Mouse (Mus musculus): ENCODE results near the gene Tcp10a. TPM values are rescaled to one million over a fixed set of nuclear protein-coding genes. Genes with fewer than 3 reads are reported as not detected.
"Not testable (repeated sequence)": the region's sequence is repeated elsewhere in the genome, so short reads cannot be mapped to it uniquely, and the experiment has no call there.

The Tcp10a gene
- polyA plus RNA-seq (2021) = 0.03 TPM

GRCm38 (mm10) chr17:7324346-7324745 lies at the start of gene Tcp10a:
Tcp10a (plus strand) TSS chr17:7324646.
- H3K27me3 ChIP-seq; CTCF ChIA-PET; DNase-seq (ENCODE audit: low read depth, low spot score); POLR2A ChIA-PET; ATAC-seq; in situ Hi-C loops (cut with MboI; ENCODE audit: low pct_unique_long_range_greater_than_20kb): not testable (repeated sequence)

- in situ Hi-C loops (cut with MboI; ENCODE audit: low pct_unique_long_range_greater_than_20kb) = no loop called here
- POLR2A ChIA-PET = no interaction called here
- no peak for TF ChIP-seq CTCF (IDR thresholded peaks at IDR 0.05)
- DNase-seq (ENCODE audit: low read depth, low spot score) (no peak), ATAC-seq (no peak)
- no peaks in the 10 kb centered on the region for H3K27me3 ChIP-seq
- CTCF ChIA-PET = no interaction called here
Observed at GRCm38 (mm10) chr17:7278702-7279242, 45.7 kb upstream of the Tcp10a start.

DNA sequence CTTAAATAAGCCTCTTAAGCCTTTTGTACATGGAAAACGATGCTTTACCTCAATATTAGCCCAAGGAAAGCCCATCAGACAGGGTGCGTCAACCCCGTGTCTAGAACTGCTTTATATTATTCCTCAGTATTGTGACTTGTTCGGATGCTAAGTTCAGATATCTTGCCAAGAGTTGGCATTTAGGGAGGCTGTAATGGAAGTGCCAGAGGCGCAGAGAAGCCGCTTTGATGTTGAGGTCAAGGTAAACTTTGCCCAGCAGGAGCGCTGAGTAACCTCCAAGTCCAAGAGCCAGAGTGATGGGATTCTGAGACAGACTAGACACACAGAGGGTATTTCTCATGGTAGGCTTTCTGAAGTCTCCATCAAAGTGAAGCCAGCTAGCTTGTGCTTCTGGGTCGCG lies 45.2 kb upstream of the Tcp10a start:
- no peak for ATAC-seq
- DNase-seq (ENCODE audit: low read depth, low spot score) = no peak
- POLR2A ChIA-PET = no interaction called here
- CTCF ChIA-PET = no interaction called here
- TF ChIP-seq CTCF (IDR thresholded peaks at IDR 0.05) = no peak
- H3K27me3 ChIP-seq = no peaks in the 10 kb centered on the region
- in situ Hi-C loops (cut with MboI; ENCODE audit: low pct_unique_long_range_greater_than_20kb) = no loop called here

GRCm38 (mm10) chr17:7284297-7284910 lies 40.0 kb upstream of the Tcp10a start:
- in situ Hi-C loops (cut with MboI; ENCODE audit: low pct_unique_long_range_greater_than_20kb) = no loop called here
- no peak for TF ChIP-seq CTCF (IDR thresholded peaks at IDR 0.05)
- ATAC-seq = peak; percentile 21
- POLR2A ChIA-PET = no interaction called here
- CTCF ChIA-PET = no interaction called here
- H3K27me3 ChIP-seq = no peaks in the 10 kb centered on the region
- no peak for DNase-seq (ENCODE audit: low read depth, low spot score)

- DNase-seq (ENCODE audit: low read depth, low spot score) (no peak), ATAC-seq (no peak)
- in situ Hi-C loops (cut with MboI; ENCODE audit: low pct_unique_long_range_greater_than_20kb) = no loop called here
- no peaks in the 10 kb centered on the region for H3K27me3 ChIP-seq
- ChIA-PET POLR2A (no interaction called here), CTCF (no interaction called here)
- no peak for TF ChIP-seq CTCF (IDR thresholded peaks at IDR 0.05)
Observed at GRCm38 (mm10) chr17:7285292-7285691, 39.2 kb upstream of the Tcp10a start.

GRCm38 (mm10) chr17:7286422-7287050 lies 37.9 kb upstream of the Tcp10a start:
- TF ChIP-seq CTCF (IDR thresholded peaks at IDR 0.05) = no peak
- DNase-seq (ENCODE audit: low read depth, low spot score) = no peak
- POLR2A ChIA-PET = no interaction called here
- in situ Hi-C loops (cut with MboI; ENCODE audit: low pct_unique_long_range_greater_than_20kb) = no loop called here
- CTCF ChIA-PET = no interaction called here
- H3K27me3 ChIP-seq = no peaks in the 10 kb centered on the region
- ATAC-seq = no peak

GRCm38 (mm10) chr17:7292012-7292684 lies 32.3 kb upstream of the Tcp10a start:
- TF ChIP-seq CTCF (IDR thresholded peaks at IDR 0.05) = no peak
- ATAC-seq = no peak
- POLR2A ChIA-PET = no interaction called here
- no peaks in the 10 kb centered on the region for H3K27me3 ChIP-seq
- in situ Hi-C loops (cut with MboI; ENCODE audit: low pct_unique_long_range_greater_than_20kb) = no loop called here
- DNase-seq (ENCODE audit: low read depth, low spot score) = no peak
- CTCF ChIA-PET = no interaction called here

DNA sequence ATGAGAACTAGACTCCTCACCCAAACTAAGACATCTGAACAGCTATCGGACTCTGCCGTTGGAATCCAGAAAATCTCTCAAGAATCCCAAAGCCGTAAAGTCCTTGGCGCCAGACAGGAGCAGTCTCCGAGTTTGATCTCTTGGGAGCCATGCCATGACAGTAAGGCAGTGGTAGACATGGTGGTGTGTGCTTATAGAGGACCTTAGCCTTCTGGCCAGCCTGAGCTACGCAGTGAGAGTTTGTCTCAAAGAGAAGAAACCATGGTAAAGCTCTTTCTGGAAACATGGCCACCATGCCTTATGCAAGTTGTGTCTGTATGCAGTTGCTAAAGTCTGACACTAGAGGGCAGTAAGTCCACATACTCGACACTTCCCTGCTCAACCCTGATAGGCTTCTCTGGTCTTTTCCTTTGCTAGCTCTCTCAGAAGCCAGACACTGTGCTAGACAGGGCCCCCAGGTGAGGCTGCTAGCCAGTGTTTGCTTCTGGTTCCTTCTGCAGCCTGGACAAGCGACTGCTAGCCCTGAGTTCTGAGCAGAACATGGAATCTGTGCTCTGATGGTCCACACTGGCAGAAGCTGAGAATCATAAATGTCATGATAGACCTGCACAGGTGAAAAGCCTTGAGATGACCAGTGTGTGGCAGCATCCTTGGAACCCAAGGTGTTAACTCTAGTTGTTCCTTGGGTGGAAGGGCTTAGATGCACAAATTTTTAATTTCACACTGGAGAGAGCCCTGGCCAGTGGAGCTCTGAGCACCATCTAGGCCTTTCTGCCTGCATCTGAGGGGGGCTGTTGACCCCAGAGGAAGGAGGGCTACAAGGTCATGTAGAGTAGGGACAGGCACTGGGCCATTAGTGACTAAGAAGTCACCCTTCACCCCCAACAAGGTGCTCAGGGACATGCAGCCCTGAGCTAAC lies 17.9 kb upstream of the Tcp10a start:
- DNase-seq (ENCODE audit: low read depth, low spot score); H3K27me3 ChIP-seq; CTCF ChIA-PET; POLR2A ChIA-PET; in situ Hi-C loops (cut with MboI; ENCODE audit: low pct_unique_long_range_greater_than_20kb): not testable (repeated sequence)
- peak; percentile 78 for ATAC-seq
- peak; percentile 71 for TF ChIP-seq CTCF (IDR thresholded peaks at IDR 0.05)

DNA sequence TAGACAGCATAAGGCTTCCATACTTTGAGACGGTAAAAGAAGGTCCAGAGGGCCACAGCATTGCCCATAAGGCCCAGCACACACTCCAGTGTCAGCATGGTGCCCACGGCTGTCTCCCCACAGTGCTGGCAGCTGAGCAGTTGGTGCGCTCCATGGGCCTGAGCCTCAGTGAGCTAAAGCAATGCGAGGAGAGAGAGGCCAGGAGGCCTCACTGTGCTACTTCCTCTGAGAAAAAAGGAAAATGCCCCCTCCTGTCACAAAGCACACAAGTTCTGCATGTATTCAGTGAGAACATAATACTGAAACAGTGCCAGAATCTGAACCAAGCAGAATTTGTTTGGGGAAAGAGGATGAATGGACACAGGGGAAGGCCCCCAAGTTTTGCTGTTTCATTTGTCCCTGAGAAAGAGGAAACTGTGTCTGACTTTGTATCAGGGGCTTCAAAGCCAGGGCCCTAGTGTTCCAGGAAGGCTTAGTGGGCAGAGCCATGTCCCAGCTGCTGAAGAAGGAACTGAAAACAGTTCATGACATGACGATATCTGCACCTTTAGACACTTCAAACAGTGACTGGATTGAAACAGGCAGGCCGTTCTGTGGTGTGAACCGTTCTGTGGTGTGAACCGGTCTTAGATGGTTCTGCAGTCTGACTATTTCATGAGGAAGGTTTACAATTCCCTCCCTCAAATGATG lies 8.6 kb upstream of the Tcp10a start:
- H3K27me3 ChIP-seq; POLR2A ChIA-PET; ATAC-seq; CTCF ChIA-PET; DNase-seq (ENCODE audit: low read depth, low spot score); in situ Hi-C loops (cut with MboI; ENCODE audit: low pct_unique_long_range_greater_than_20kb): not testable (repeated sequence)

- ATAC-seq; H3K27me3 ChIP-seq; CTCF ChIA-PET; POLR2A ChIA-PET; DNase-seq (ENCODE audit: low read depth, low spot score); in situ Hi-C loops (cut with MboI; ENCODE audit: low pct_unique_long_range_greater_than_20kb): not testable (repeated sequence)
Observed at GRCm38 (mm10) chr17:7319789-7320188, 4.7 kb upstream of the Tcp10a start.

GRCm38 (mm10) chr17:7326415-7326814 lies 2.0 kb downstream of the Tcp10a start:
- H3K27me3 ChIP-seq; POLR2A ChIA-PET; ATAC-seq; CTCF ChIA-PET; DNase-seq (ENCODE audit: low read depth, low spot score); in situ Hi-C loops (cut with MboI; ENCODE audit: low pct_unique_long_range_greater_than_20kb): not testable (repeated sequence)

GRCm38 (mm10) chr17:7332745-7333144 lies 8.3 kb downstream of the Tcp10a start:
- POLR2A ChIA-PET; ATAC-seq; CTCF ChIA-PET; in situ Hi-C loops (cut with MboI; ENCODE audit: low pct_unique_long_range_greater_than_20kb); DNase-seq (ENCODE audit: low read depth, low spot score); H3K27me3 ChIP-seq: not testable (repeated sequence)

DNA sequence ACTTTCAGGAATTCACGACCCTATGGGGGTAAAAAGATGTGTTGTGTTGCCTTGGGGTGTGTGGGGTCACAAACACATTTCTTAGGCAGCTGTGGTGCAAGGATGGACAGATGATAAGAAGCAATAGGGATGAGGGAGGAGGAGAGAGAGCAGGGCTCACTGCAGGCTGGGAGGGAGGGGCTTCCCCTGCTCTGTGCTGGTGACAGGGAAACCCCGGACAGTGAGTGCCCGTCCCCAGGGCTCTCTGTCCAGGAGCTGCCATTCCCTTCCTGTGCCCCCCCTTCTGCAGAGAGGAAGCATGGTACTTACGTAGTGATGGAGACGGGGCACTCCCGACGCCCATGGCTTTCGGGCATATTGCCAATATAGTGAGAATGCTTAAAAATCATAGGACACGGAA lies 12.9 kb downstream of the Tcp10a start:
- POLR2A ChIA-PET; H3K27me3 ChIP-seq; ATAC-seq; in situ Hi-C loops (cut with MboI; ENCODE audit: low pct_unique_long_range_greater_than_20kb); DNase-seq (ENCODE audit: low read depth, low spot score); CTCF ChIA-PET: not testable (repeated sequence)

GRCm38 (mm10) chr17:7348765-7349164 lies 24.3 kb downstream of the Tcp10a start:
- H3K27me3 ChIP-seq; POLR2A ChIA-PET; ATAC-seq; CTCF ChIA-PET; DNase-seq (ENCODE audit: low read depth, low spot score); in situ Hi-C loops (cut with MboI; ENCODE audit: low pct_unique_long_range_greater_than_20kb): not testable (repeated sequence)

Measured in Patski (cell line).